Mouse (Mus musculus): ENCODE measurements around the gene Mta1.

GRCm38 (mm10) chr12:113068002-113068401, 30.1 kb upstream of the Mta1 start:
- TF ChIP-seq CTCF (IDR thresholded peaks at IDR 0.05; ENCODE audit: extremely low read depth, insufficient read length, insufficient replicate concordance, low read depth, low read length) = no peak
- TF ChIP-seq POLR2A (IDR thresholded peaks at IDR 0.05; ENCODE audit: low read depth, low read length) = no peak

All from small intestine, adult 2 months (tissue).